9 mouse cellular contexts compared by ENCODE assay signal in genomic region chr2:59161021-59161440, GRCm38 (mm10). TPM values are rescaled to one million over a fixed set of nuclear protein-coding genes. Genes with fewer than 3 reads are reported as not detected.
A peak's percentile ranks its signal among the peaks of the same experiment; 100 is the strongest.
DNase-seq lines count a peak whose midpoint lies in the region; ATAC-seq lines count a peak whose summit lies in the region.
"Had no signal": no experiment of that assay in that cellular context is flagged by ENCODE, and none has a peak within 500 bp of the region (broad histone marks: within the 10 kb centered on the region; RNA-seq: fewer than 3 reads in every experiment).

No protein-coding gene starts in this region.

- peak; percentile 5 for ATAC-seq in frontal cortex, adult (ENCODE audit: low TSS enrichment)
- peak; percentile 50; the same call in 1 of the 2 replicates for ATAC-seq in embryonic facial prominence, embryonic 13.5 days (ENCODE audit: insufficient number of reproducible peaks, insufficient read depth, low FRiP score, low TSS enrichment, low read depth)
- peak; percentile 49 for ATAC-seq in intestine, embryonic 16.5 days
- peak; percentile 61 for ATAC-seq in midbrain, embryonic 15.5 days (replicated peaks)

- H3K27me3 ChIP-seq in embryonic facial prominence, embryonic 13.5 days: peaks cover 7% of the 10 kb centered on the region; the same call in 1 of the 2 replicates
- H3K27me3 ChIP-seq in intestine, embryonic 16.5 days (replicated peaks; ENCODE audit: control insufficient read depth, insufficient read depth, low read length): no peaks in the 10 kb centered on the region
- no peaks in the 10 kb centered on the region for H3K27me3 ChIP-seq in midbrain, embryonic 15.5 days (replicated peaks)
- H3K27me3 ChIP-seq: CH12.LX had no signal

- WGBS in embryonic facial prominence, embryonic 13.5 days: 1% methylated on average over 52 of the region's 58 CpGs
- under 1% methylated on average over 45 of the region's 58 CpGs for WGBS in intestine, embryonic 16.5 days
- WGBS in midbrain, embryonic 15.5 days: under 1% methylated on average over 47 of the region's 58 CpGs

- no peaks in the 10 kb centered on the region for H3K36me3 ChIP-seq in embryonic facial prominence, embryonic 13.5 days
- no peaks in the 10 kb centered on the region for H3K36me3 ChIP-seq in intestine, embryonic 16.5 days (ENCODE audit: control insufficient read depth, insufficient read depth, low read length)
- no peaks in the 10 kb centered on the region for H3K36me3 ChIP-seq in midbrain, embryonic 15.5 days (replicated peaks)

- peak overlapping the region; percentile 82 for H3K4me2 ChIP-seq in embryonic facial prominence, embryonic 13.5 days
- H3K4me2 ChIP-seq in intestine, embryonic 16.5 days (ENCODE audit: low read depth, low read length): peak overlapping the region; percentile 58
- peak overlapping the region; percentile 81 for H3K4me2 ChIP-seq in midbrain, embryonic 15.5 days

- peak overlapping the region; percentile 88 for H3K27ac ChIP-seq in embryonic facial prominence, embryonic 13.5 days
- peak overlapping the region; percentile 89 for H3K27ac ChIP-seq in intestine, embryonic 16.5 days (ENCODE audit: low read length)
- H3K27ac ChIP-seq in midbrain, embryonic 15.5 days: peak overlapping the region; percentile 86

- H3K9me3 ChIP-seq in embryonic facial prominence, embryonic 13.5 days: no peaks in the 10 kb centered on the region
- H3K9me3 ChIP-seq in intestine, embryonic 16.5 days (ENCODE audit: control insufficient read depth, low read length): no peaks in the 10 kb centered on the region
- H3K9me3 ChIP-seq in midbrain, embryonic 15.5 days: no peaks in the 10 kb centered on the region

- H3K9ac ChIP-seq in embryonic facial prominence, embryonic 13.5 days: peak overlapping the region; percentile 90
- peak overlapping the region; percentile 94 for H3K9ac ChIP-seq in intestine, embryonic 16.5 days (ENCODE audit: low read depth, low read length)
- H3K9ac ChIP-seq in midbrain, embryonic 15.5 days: peak overlapping the region; percentile 80

- peaks cover 18% of the 10 kb centered on the region for H3K4me1 ChIP-seq in embryonic facial prominence, embryonic 13.5 days
- H3K4me1 ChIP-seq in intestine, embryonic 16.5 days (ENCODE audit: control insufficient read depth, insufficient read depth, low read length): peaks cover 5% of the 10 kb centered on the region
- peaks cover 18% of the 10 kb centered on the region for H3K4me1 ChIP-seq in midbrain, embryonic 15.5 days

- H3K4me3 ChIP-seq in embryonic facial prominence, embryonic 13.5 days: peak overlapping the region; percentile 91
- H3K4me3 ChIP-seq in intestine, embryonic 16.5 days (ENCODE audit: low read length): peak overlapping the region; percentile 99
- peak overlapping the region; percentile 96 for H3K4me3 ChIP-seq in midbrain, embryonic 15.5 days

- no peak for DNase-seq in frontal cortex, postnatal 14 days (ENCODE audit: low spot score in 2 of 2)
- DNase-seq in right cerebral cortex, adult 18-20 months: peak; percentile 38
- no peak for DNase-seq in right cerebral cortex, postnatal 14 days
- DNase-seq in right cerebral cortex, adult 2 months (ENCODE audit: low spot score in 2 of 2): no peak

RNA-seq across cellular contexts. Expression of gene Pkp4, which starts 0.4 kb away (rescaled TPM):
- polyA plus RNA-seq in embryonic facial prominence, embryonic 13.5 days (2015; fragmentation: Nextera tagmentation; extraction: Ambion mirVana): 28.3 and 36.6 TPM in 2 replicates
- polyA plus RNA-seq in intestine, embryonic 16.5 days (2015; fragmentation: Nextera tagmentation; extraction: Ambion mirVana): 17.3 and 19.1 TPM in 2 replicates
- 24.8 and 25.8 TPM in 2 replicates for polyA plus RNA-seq in midbrain, embryonic 15.5 days (2015; fragmentation: Nextera tagmentation; extraction: Ambion mirVana)

RNA-seq across cellular contexts. Expression of gene Ccdc148, which starts 0.5 kb away (rescaled TPM):
- polyA plus RNA-seq in embryonic facial prominence, embryonic 13.5 days (2015; fragmentation: Nextera tagmentation; extraction: Ambion mirVana): 1.2 and 1.3 TPM in 2 replicates
- 0.76 and 1.1 TPM in 2 replicates for polyA plus RNA-seq in intestine, embryonic 16.5 days (2015; fragmentation: Nextera tagmentation; extraction: Ambion mirVana)
- polyA plus RNA-seq in midbrain, embryonic 15.5 days (2015; fragmentation: Nextera tagmentation; extraction: Ambion mirVana): 6.2 and 7.0 TPM in 2 replicates

Comparison
In these comparisons a context has a peak if more than half of its experiments do, and no peak if none do; other contexts are left out.
1. ATAC-seq: peak in every context shown above with its lines; median percentile 61 in midbrain, embryonic 15.5 days; 50 in embryonic facial prominence, embryonic 13.5 days; 49 in intestine, embryonic 16.5 days; 5 in frontal cortex, adult.